Mouse (Mus musculus) embryonic facial prominence, embryonic 14.5 days (tissue): Measurements from ENCODE around the gene Gas2l1. TPM values are rescaled to one million over a fixed set of nuclear protein-coding genes. Genes with fewer than 3 reads are reported as not detected.

Experiments
- ATAC-seq: fragments of 200-750 bp; cut with Nextera tagmentation; 2 replicates; pipeline ENCODE4 v1.8.0; 2017; ENCODE audit warnings: low read depth, moderate number of reproducible peaks, moderate TSS enrichment
- DNase-seq: peaks from one replicate; pipeline ENCODE4 v3.0.0-alpha.2; 2015; ENCODE audit warnings: low spot score
- H3K27ac ChIP-seq: fragments of 300-500 bp; sonication (generic); replicated peaks from 2 replicates; pipeline ENCODE4 v1.5.1; 2014; ENCODE audit warnings: low read depth, mild to moderate bottlenecking, low read length, moderate library complexity
- H3K27me3 ChIP-seq: fragments of 300-500 bp; sonication (generic); replicated peaks from 2 replicates; pipeline ENCODE4 v1.6.1; 2014; ENCODE audit warnings: low read length; ENCODE audit not compliant: control insufficient read depth, insufficient read depth
- H3K36me3 ChIP-seq: fragments of 300-500 bp; sonication (generic); 2 replicates; pipeline ENCODE4 v1.6.1; 2014; ENCODE audit warnings: low read length, mixed read lengths; ENCODE audit not compliant: control insufficient read depth, insufficient read depth
- H3K4me1 ChIP-seq: fragments of 300-500 bp; sonication (generic); 2 replicates; pipeline ENCODE4 v1.6.1; 2014; ENCODE audit warnings: antibody characterized with exemption, low read length; ENCODE audit not compliant: control insufficient read depth, insufficient read depth
- H3K4me2 ChIP-seq: fragments of 300-500 bp; sonication (generic); 2 replicates; pipeline ENCODE4 v1.6.1; 2014; ENCODE audit warnings: low read depth, mild to moderate bottlenecking, low read length, moderate library complexity, mixed read lengths
- H3K4me3 ChIP-seq: fragments of 300-500 bp; sonication (generic); 2 replicates; pipeline ENCODE4 v1.5.1; 2014; ENCODE audit warnings: low read depth, mild to moderate bottlenecking, low read length
- H3K9ac ChIP-seq: fragments of 300-500 bp; sonication (generic); 2 replicates; pipeline ENCODE4 v1.6.1; 2014; ENCODE audit warnings: low read depth, mild to moderate bottlenecking, low read length, moderate library complexity, mixed read lengths
- H3K9me3 ChIP-seq: fragments of 300-500 bp; sonication (generic); 2 replicates; pipeline ENCODE4 v1.6.1; 2016; ENCODE audit warnings: low read length; ENCODE audit not compliant: control insufficient read depth
- WGBS: fragments of 180-500 bp; shearing (Covaris S2); extraction: QIAGEN DNeasy Blood & Tissue Kit; methylation state at CpG from one replicate; pipeline ENCODE4 v1.1.7; 2014; 5-methylcytosine and 5-hydroxymethylcytosine counted together
- polyA plus RNA-seq: library from polyadenylated mRNA; unstranded; fragments of >200 nt; fragmentation: Nextera tagmentation; extraction: Ambion mirVana; gene quantifications from 2 replicates; pipeline ENCODE4 v1.2.1, GENCODE M21; 2014

Gene Gas2l1
- polyA plus RNA-seq, 1 experiment from 2014 or later: 33.8 TPM

GRCm38 (mm10) chr11:5075760-5076159 is 10.6 kb upstream of the Gas2l1 start:
- no peak overlapping the region for H3K27ac ChIP-seq
- ATAC-seq (no peak), DNase-seq (no peak)
- H3K9me3 ChIP-seq: no peaks in the 10 kb centered on the region
- H3K36me3 ChIP-seq: peaks cover 86% of the 10 kb centered on the region
- H3K4me2 ChIP-seq: no peak overlapping the region
- H3K9ac ChIP-seq: no peak overlapping the region
- H3K4me3 ChIP-seq: no peak overlapping the region
- H3K4me1 ChIP-seq: no peaks in the 10 kb centered on the region
- H3K27me3 ChIP-seq: no peaks in the 10 kb centered on the region

- Histone ChIP-seq H3K36me3 (peaks cover 86% of the 10 kb centered on the region), H3K9ac (no peak overlapping the region), H3K27ac (no peak overlapping the region), H3K4me1 (no peaks in the 10 kb centered on the region), H3K9me3 (no peaks in the 10 kb centered on the region), H3K4me2 (no peak overlapping the region), H3K27me3 (no peaks in the 10 kb centered on the region), H3K4me3 (no peak overlapping the region)
- ATAC-seq: 0 out of 2 replicates have a peak, but pooled peaks have one; percentile 44
- no peak for DNase-seq
- 71% methylated on average over 4 of the region's 4 CpGs for WGBS
Measured at GRCm38 (mm10) chr11:5074882-5075281, 9.8 kb upstream of the Gas2l1 start.

GRCm38 (mm10) chr11:5068126-5068971 is 3.2 kb upstream of the Gas2l1 start:
- WGBS: 86% methylated on average over 9 of the region's 9 CpGs
- H3K9ac ChIP-seq: no peak overlapping the region
- no peak for DNase-seq
- peaks cover 6% of the 10 kb centered on the region for H3K27me3 ChIP-seq
- ATAC-seq: no peak
- H3K9me3 ChIP-seq: no peaks in the 10 kb centered on the region
- no peak overlapping the region for H3K27ac ChIP-seq
- no peak overlapping the region for H3K4me2 ChIP-seq
- peaks cover 56% of the 10 kb centered on the region for H3K36me3 ChIP-seq
- H3K4me1 ChIP-seq: peaks cover 15% of the 10 kb centered on the region
- H3K4me3 ChIP-seq: no peak overlapping the region

- Histone ChIP-seq H3K9me3 (no peaks in the 10 kb centered on the region), H3K4me3 (no peak overlapping the region), H3K27ac (no peak overlapping the region), H3K4me1 (peaks cover 15% of the 10 kb centered on the region), H3K9ac (no peak overlapping the region), H3K36me3 (peaks cover 43% of the 10 kb centered on the region), H3K27me3 (peaks cover 19% of the 10 kb centered on the region), H3K4me2 (no peak overlapping the region)
- ATAC-seq (no peak), DNase-seq (no peak)
Measured at GRCm38 (mm10) chr11:5067063-5067462, 1.9 kb upstream of the Gas2l1 start.

GRCm38 (mm10) chr11:5064282-5065055 is 658 bp downstream of the Gas2l1 start:
- H3K4me1 ChIP-seq: peaks cover 21% of the 10 kb centered on the region
- peak overlapping the region; percentile 78 for H3K9ac ChIP-seq
- no peak for ATAC-seq
- 16% methylated on average over 22 of the region's 38 CpGs for WGBS
- H3K27me3 ChIP-seq: peaks cover 45% of the 10 kb centered on the region
- peak overlapping the region; percentile 82 for H3K4me3 ChIP-seq
- DNase-seq: no peak
- H3K27ac ChIP-seq: no peak overlapping the region; the same call in 1 of the 2 replicates
- no peaks in the 10 kb centered on the region for H3K9me3 ChIP-seq
- peak overlapping the region; percentile 96 for H3K4me2 ChIP-seq
- H3K36me3 ChIP-seq: peaks cover 28% of the 10 kb centered on the region

- Histone ChIP-seq H3K27ac (no peak overlapping the region), H3K4me1 (peaks cover 21% of the 10 kb centered on the region), H3K27me3 (peaks cover 53% of the 10 kb centered on the region), H3K9me3 (no peaks in the 10 kb centered on the region), H3K36me3 (peaks cover 20% of the 10 kb centered on the region), H3K9ac (peak overlapping the region; percentile 78; the same call in 1 of the 2 replicates), H3K4me3 (peak overlapping the region; percentile 82), H3K4me2 (peak overlapping the region; percentile 96)
- WGBS: 53% methylated on average over 31 of the region's 31 CpGs
- no peak for DNase-seq
- no peak for ATAC-seq
Measured at GRCm38 (mm10) chr11:5063561-5064281, 1.4 kb downstream of the Gas2l1 start.

GRCm38 (mm10) chr11:5062860-5063505 is 2.1 kb downstream of the Gas2l1 start:
- Histone ChIP-seq H3K36me3 (peaks cover 13% of the 10 kb centered on the region), H3K4me2 (peak overlapping the region; percentile 80; the same call in 1 of the 2 replicates), H3K4me1 (peaks cover 24% of the 10 kb centered on the region), H3K27me3 (peaks cover 59% of the 10 kb centered on the region), H3K27ac (no peak overlapping the region), H3K4me3 (no peak overlapping the region), H3K9me3 (no peaks in the 10 kb centered on the region), H3K9ac (no peak overlapping the region)
- 69% methylated on average over 12 of the region's 13 CpGs for WGBS
- DNase-seq (no peak), ATAC-seq (no peak)

- Histone ChIP-seq H3K4me2 (peak overlapping the region; percentile 80), H3K9ac (no peak overlapping the region; the same call in 1 of the 2 replicates), H3K27me3 (peaks cover 66% of the 10 kb centered on the region), H3K9me3 (no peaks in the 10 kb centered on the region), H3K27ac (no peak overlapping the region), H3K4me1 (peaks cover 24% of the 10 kb centered on the region), H3K4me3 (peak overlapping the region; percentile 39), H3K36me3 (peaks cover 10% of the 10 kb centered on the region; the same call in 1 of the 2 replicates)
- WGBS: 24% methylated on average over 9 of the region's 13 CpGs
- no peak for DNase-seq
- no peak for ATAC-seq
Measured at GRCm38 (mm10) chr11:5062326-5062725, 2.8 kb downstream of the Gas2l1 start.
